Mouse (Mus musculus): ENCODE results near the gene Pde7b. TPM values are rescaled to one million over a fixed set of nuclear protein-coding genes. Genes with fewer than 3 reads are reported as not detected.
A peak's percentile ranks its signal among the peaks of the same experiment; 100 is the strongest.

Pde7b gene
- polyA plus RNA-seq, 1 experiment from 2014 or later: 3.7 TPM

DNA sequence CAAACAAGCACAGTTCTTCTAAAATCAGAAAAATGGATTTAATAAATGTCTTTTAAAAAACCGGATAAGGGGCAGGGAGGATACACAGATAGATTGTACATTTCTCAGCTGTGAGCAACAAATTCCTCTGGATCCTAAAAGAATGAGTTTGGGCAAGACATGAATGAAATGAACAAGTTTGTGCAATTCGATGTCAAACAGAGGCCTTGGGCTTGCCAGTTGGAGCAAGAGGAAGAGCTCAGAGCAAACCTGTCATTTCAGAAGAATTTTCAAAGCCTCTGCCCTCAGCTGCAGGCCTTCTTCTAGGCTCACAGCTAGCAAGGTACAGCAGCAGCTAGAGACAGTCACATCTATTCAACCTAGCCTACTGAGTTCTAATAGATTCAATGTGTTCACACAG is 153.4 kb downstream of the Pde7b start:
- Histone ChIP-seq H3K4me3 (no peak overlapping the region), H3K36me3 (no peaks in the 10 kb centered on the region), H3K27me3 (no peaks in the 10 kb centered on the region), H3K4me1 (no peaks in the 10 kb centered on the region), H3K4me2 (replicated peaks) (no peak overlapping the region), H3K9me3 (no peaks in the 10 kb centered on the region), H3K27ac (replicated peaks) (no peak overlapping the region), H3K9ac (replicated peaks) (no peak overlapping the region)
- no peak for ATAC-seq (replicated peaks)
- 91% methylated on average over 2 of the region's 2 CpGs for WGBS

DNA sequence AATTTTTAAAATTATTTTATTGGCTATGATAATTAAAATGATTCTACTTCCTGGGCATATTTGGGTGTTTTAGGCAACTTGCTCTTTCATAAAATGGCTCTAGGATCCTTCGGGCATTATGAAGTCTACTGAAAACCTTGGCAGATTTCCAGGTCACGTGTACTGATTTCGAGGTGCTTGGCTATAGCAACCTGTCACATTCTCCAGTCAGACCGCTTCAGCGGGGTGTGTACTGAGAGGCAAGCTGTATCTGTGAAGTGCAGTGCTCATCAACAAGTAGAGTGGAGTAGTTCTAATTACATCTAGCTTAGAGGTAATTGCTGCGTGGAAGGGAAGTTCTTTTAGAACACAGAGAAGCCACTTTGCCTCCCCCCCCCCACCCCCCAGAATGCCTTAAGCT is 156.2 kb downstream of the Pde7b start:
- 0 out of 2 replicates have a peak, but pooled peaks have one; percentile 51 for ATAC-seq (replicated peaks)
- Histone ChIP-seq H3K9me3 (no peaks in the 10 kb centered on the region), H3K27me3 (no peaks in the 10 kb centered on the region), H3K27ac (replicated peaks) (no peak overlapping the region), H3K9ac (replicated peaks) (no peak overlapping the region), H3K4me3 (no peak overlapping the region), H3K36me3 (no peaks in the 10 kb centered on the region), H3K4me2 (replicated peaks) (no peak overlapping the region), H3K4me1 (no peaks in the 10 kb centered on the region)
- WGBS: 64% methylated on average over 6 of the region's 6 CpGs

DNA sequence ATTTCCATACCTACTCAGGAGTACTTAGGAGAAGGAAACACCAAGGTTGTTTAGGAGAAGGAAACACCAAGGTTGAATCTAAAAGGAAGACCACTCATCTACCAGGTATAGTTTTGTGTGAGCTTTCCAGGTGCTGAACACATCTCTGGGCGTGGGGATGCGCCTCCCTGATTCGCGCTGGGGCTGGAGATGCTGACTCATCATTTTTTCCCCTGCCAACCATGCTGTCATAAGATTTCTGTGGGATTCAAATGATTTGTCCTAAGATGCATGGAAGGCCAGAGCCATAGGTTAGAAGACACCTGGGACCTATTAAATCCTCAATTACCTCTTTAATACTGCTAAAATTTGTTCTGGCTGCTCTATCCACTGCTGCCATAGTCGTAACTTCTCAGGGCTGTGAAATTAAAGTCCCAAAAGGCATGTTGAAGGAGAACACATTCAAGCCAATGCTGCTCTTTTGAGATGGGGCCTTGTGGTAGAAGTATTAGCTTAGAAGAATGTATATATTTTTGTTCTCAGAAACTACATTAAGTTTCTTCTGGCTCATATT is 157.1 kb downstream of the Pde7b start:
- H3K4me2 ChIP-seq (replicated peaks): no peak overlapping the region
- no peaks in the 10 kb centered on the region for H3K27me3 ChIP-seq
- H3K4me3 ChIP-seq: no peak overlapping the region
- H3K4me1 ChIP-seq: no peaks in the 10 kb centered on the region
- 94% methylated on average over 5 of the region's 5 CpGs for WGBS
- no peak for ATAC-seq (replicated peaks)
- H3K9me3 ChIP-seq: no peaks in the 10 kb centered on the region
- no peak overlapping the region for H3K27ac ChIP-seq (replicated peaks)
- no peaks in the 10 kb centered on the region for H3K36me3 ChIP-seq
- no peak overlapping the region for H3K9ac ChIP-seq (replicated peaks)

DNA sequence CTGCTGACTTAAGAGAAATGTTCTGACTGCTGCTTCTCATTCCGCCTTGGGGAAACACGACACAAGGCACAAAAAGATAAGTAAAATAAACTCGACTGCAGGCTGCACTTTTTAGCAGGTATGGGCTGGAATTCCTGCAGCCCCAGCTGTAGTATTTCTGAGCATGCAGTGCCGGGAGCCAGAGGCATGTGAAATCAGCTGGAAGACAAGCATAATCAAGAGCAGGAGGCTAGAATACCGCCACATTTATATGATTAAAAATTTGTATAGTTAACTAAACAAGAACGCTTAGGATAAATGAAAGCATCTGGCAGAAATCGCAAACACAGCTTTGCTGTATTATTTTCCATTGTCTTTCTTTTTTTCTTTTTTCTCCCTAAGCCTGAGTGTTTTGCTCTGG is 168.4 kb downstream of the Pde7b start:
- no peak overlapping the region for H3K9ac ChIP-seq (replicated peaks)
- H3K36me3 ChIP-seq: no peaks in the 10 kb centered on the region
- H3K4me3 ChIP-seq: no peak overlapping the region
- WGBS: 63% methylated on average over 7 of the region's 7 CpGs
- H3K4me1 ChIP-seq: no peaks in the 10 kb centered on the region
- H3K9me3 ChIP-seq: no peaks in the 10 kb centered on the region
- H3K4me2 ChIP-seq (replicated peaks): no peak overlapping the region
- no peak for ATAC-seq (replicated peaks)
- H3K27ac ChIP-seq (replicated peaks): no peak overlapping the region
- no peaks in the 10 kb centered on the region for H3K27me3 ChIP-seq

DNA sequence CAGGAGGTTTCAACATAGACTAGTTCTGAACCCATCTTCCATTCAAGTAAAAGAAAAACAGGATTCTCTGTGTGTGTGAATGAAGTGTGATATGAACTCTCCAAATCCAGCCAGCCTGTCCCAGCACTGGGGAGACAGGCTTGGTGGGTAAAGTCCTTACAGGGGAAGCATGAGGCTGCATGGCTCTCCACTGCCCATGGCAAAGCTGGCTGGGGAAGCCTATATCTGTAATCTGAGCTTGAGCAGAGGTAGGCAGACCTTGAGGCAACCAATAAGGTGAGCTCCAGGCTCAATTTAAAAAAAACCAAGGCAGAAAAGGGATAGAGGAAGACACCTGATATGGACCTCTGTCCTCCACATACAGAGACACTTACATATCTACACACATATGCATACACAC is 173.5 kb downstream of the Pde7b start:
- no peak for ATAC-seq (replicated peaks)
- Histone ChIP-seq H3K4me2 (replicated peaks) (no peak overlapping the region), H3K27ac (replicated peaks) (no peak overlapping the region), H3K9me3 (no peaks in the 10 kb centered on the region), H3K36me3 (no peaks in the 10 kb centered on the region), H3K4me1 (peaks cover 20% of the 10 kb centered on the region), H3K4me3 (no peak overlapping the region), H3K27me3 (no peaks in the 10 kb centered on the region), H3K9ac (replicated peaks) (no peak overlapping the region)

DNA sequence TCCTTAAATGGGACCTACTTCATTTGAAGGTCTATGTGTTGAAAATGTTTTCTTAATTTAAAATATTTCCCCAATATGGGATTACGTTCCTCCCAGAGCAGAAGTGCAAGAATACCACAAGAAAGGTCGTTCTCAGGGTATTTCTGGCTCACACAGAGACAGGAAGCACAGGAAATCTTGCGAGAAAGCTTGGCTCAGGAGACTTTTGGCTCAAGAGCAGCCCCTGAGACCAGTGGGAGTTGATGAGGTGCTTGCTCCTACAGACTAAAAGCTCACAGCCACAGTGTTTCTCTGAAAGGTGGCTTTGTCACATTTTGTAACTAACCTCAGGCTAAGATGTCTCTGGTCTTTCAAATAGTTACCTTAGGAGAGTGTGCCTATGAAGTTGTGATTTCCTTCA is 174.1 kb downstream of the Pde7b start:
- H3K27me3 ChIP-seq: no peaks in the 10 kb centered on the region
- no peak overlapping the region for H3K4me3 ChIP-seq
- H3K9me3 ChIP-seq: no peaks in the 10 kb centered on the region
- H3K36me3 ChIP-seq: no peaks in the 10 kb centered on the region
- H3K9ac ChIP-seq (replicated peaks): no peak overlapping the region
- no peak overlapping the region for H3K27ac ChIP-seq (replicated peaks)
- H3K4me2 ChIP-seq (replicated peaks): no peak overlapping the region
- peaks cover 20% of the 10 kb centered on the region for H3K4me1 ChIP-seq
- WGBS: 80% methylated on average over 3 of the region's 3 CpGs
- no peak for ATAC-seq (replicated peaks)

DNA sequence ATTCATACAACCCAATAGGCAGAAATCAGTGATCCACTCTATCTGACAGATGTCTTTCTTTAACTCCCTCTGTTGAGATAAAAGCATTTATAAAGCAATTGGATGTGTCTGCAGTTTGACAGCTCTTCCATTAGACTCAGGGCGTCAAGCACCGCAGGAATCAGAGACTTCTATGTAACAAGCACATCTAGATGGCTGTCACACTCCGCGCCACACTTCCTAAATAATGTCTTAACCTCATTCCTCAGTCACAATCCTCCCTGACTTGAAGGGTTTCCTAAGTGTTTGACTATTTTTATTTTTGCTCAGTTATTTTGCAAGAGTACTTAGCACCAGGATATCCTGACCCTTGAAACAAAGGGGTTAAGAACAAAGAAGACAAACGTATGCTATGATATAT is 174.7 kb downstream of the Pde7b start:
- Histone ChIP-seq H3K4me1 (peaks cover 20% of the 10 kb centered on the region), H3K4me3 (no peak overlapping the region), H3K4me2 (replicated peaks) (no peak overlapping the region), H3K27me3 (no peaks in the 10 kb centered on the region), H3K9ac (replicated peaks) (no peak overlapping the region), H3K9me3 (no peaks in the 10 kb centered on the region), H3K27ac (replicated peaks) (no peak overlapping the region), H3K36me3 (no peaks in the 10 kb centered on the region)
- WGBS: 63% methylated on average over 5 of the region's 5 CpGs
- 0 out of 2 replicates have a peak, but pooled peaks have one; percentile 29 for ATAC-seq (replicated peaks)

DNA sequence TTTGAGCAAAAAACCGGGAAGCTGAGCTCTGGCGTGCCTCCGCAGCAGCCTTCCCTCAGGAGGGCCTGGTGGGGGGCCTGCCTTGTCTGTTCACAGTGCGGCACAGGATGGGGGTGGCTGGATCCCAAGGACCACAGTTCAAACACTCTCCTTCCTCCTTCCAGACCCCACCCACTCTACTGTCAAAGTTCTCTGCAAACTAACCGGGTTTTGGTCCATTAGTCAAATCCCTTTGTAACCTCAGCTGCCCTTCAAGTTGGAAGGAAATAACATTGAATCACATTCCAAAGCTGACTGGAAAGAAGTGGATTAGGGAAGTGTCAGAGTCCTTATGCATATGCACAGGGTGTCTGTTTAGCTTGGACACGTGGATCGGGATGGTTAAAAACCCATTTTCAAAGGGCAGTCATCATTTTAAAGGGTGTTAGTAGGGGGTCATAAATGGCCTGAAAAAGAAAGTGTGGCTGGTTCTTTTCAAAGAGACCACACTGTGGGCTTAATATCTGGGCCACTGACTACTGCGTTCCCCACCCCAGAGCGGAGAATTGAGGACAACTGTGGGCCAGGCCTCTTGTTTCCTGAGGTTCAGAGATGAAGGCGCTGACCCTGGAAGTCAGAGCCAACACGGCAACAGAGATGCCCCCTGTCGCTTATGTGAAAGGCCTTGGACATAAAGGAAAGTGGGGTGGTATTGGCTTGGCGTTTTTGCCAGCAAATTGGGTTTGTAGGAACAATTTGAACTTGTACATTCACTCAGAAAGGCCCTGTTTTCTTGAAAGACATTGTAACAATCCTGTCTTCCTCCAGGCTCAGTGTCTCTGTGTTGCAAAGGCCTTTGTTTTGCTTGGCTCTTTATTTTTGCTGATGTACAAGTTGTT is 175.8 kb downstream of the Pde7b start:
- 15% methylated on average over 13 of the region's 13 CpGs for WGBS
- peak overlapping the region; percentile 66 for H3K27ac ChIP-seq (replicated peaks)
- ATAC-seq (replicated peaks): no peak; the same call in 1 of the 2 replicates

DNA sequence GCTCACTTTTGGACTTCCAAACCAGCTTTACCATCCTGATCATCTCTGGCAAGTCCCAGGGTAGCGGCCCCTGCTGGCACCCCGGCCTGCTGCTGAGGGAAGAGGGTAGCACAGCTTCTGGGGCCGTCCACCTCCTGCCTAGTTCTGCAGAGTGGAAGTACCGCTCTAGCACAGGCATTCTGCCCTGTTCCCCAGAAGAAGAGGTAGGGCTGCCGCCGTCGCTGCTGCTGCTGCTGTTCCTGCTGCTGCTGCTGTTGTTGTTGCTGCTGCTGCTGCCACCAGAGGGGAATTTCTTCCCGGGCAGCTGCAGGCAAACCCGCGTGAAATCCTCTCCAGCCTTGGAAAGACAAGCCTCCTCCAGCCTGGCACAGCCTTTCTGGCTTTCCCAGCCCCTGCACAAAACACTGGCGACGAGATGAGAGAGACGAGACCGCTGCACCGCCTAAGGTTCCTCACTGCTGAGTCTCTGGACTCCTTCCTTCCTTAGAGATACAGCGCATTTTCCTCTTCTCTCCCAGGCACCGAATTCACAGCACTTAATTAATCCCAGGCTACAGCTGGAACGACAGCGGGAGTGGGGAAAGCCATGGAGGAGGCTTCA is 176.8 kb downstream of the Pde7b start:
- ATAC-seq (replicated peaks): peak; percentile 73
- WGBS: 2% methylated on average over 19 of the region's 19 CpGs
- H3K27ac ChIP-seq (replicated peaks): peak overlapping the region; percentile 66
- peak overlapping the region; percentile 59 for H3K4me2 ChIP-seq (replicated peaks)
- H3K36me3 ChIP-seq: no peaks in the 10 kb centered on the region
- peak overlapping the region; percentile 35 for H3K4me3 ChIP-seq
- peak overlapping the region; percentile 44 for H3K9ac ChIP-seq (replicated peaks)
- H3K27me3 ChIP-seq: no peaks in the 10 kb centered on the region
- peaks cover 28% of the 10 kb centered on the region for H3K4me1 ChIP-seq
- H3K9me3 ChIP-seq: no peaks in the 10 kb centered on the region

More for the DNA sequence above, 175.8 kb downstream of the Pde7b start:
- Histone ChIP-seq H3K4me3 (peak overlapping the region; percentile 35; the same call in 1 of the 2 replicates), H3K36me3 (no peaks in the 10 kb centered on the region), H3K9ac (replicated peaks) (peak overlapping the region; percentile 44; the same call in 1 of the 2 replicates), H3K4me1 (peaks cover 20% of the 10 kb centered on the region), H3K4me2 (replicated peaks) (peak overlapping the region; percentile 59), H3K9me3 (no peaks in the 10 kb centered on the region), H3K27me3 (no peaks in the 10 kb centered on the region)

DNA sequence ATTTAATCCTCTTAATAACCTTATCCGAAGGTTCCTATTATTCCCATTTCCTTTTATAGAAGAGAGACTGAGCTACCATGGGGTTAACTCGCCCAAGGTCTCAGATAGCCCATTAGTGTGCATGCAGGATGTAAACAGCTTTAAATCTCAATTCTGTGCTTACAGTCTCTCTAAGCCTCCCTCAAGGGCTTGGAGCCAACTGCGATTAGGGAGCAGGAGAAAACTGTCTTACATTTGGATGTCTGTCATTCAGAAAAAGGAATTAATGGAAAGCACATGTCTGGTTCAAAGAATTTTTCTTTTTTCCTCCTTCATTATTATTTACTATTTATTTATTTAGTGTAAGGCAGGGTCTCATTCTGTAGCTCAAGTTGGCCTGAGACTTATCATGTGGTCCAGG is 181.8 kb downstream of the Pde7b start:
- Histone ChIP-seq H3K36me3 (no peaks in the 10 kb centered on the region), H3K27me3 (no peaks in the 10 kb centered on the region), H3K4me3 (no peak overlapping the region), H3K4me2 (replicated peaks) (no peak overlapping the region), H3K4me1 (peaks cover 17% of the 10 kb centered on the region), H3K9me3 (no peaks in the 10 kb centered on the region), H3K27ac (replicated peaks) (peak overlapping the region; percentile 46; the same call in 1 of the 2 replicates), H3K9ac (replicated peaks) (no peak overlapping the region)
- WGBS: 30% methylated on average over 3 of the region's 3 CpGs
- ATAC-seq (replicated peaks): no peak

DNA sequence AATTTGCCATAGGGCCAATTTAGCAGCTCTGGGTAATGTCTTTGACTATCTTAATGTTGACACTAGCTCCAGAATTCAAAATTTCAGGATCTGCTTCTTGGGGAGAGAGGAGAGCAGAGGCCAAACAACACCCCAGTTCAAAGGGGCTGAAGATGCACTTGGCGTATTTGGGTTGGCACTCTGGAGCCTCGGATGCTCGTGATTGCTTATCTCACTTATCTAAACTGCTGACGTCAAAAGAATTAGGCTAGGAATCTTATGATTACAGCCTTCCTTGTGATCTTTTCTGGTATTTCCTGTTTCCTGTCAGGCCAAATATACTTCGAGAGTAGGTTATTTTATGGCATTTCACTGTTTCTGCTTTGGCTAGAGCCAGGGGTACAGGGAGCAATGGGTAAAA is 191.1 kb downstream of the Pde7b start:
- H3K27ac ChIP-seq (replicated peaks): no peak overlapping the region
- no peak overlapping the region for H3K4me3 ChIP-seq
- no peaks in the 10 kb centered on the region for H3K27me3 ChIP-seq
- no peaks in the 10 kb centered on the region for H3K9me3 ChIP-seq
- no peaks in the 10 kb centered on the region for H3K36me3 ChIP-seq
- no peak for ATAC-seq (replicated peaks)
- H3K9ac ChIP-seq (replicated peaks): no peak overlapping the region
- peaks cover 8% of the 10 kb centered on the region for H3K4me1 ChIP-seq
- H3K4me2 ChIP-seq (replicated peaks): no peak overlapping the region
- WGBS: 89% methylated on average over 5 of the region's 5 CpGs

DNA sequence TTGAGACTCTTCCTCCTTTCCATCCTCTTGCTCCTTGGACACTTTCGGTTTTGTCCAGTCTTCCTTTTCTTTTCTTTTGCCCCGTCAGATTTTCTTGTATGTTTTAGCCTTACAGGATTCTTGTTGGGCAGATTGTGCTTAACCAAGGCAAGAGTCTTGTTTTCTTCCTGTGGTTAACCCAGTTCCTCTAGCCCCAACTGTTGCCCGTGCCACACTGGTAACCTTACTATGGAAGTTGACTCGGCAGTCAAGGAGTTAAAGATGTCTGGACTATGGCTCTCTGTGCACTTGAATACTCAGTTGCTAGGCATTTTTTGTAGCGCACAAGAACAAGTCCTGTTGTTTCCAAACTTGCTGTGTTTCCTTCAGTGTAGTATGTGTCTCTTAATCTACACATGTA is 193.0 kb downstream of the Pde7b start:
- Histone ChIP-seq H3K4me1 (peaks cover 16% of the 10 kb centered on the region), H3K27ac (replicated peaks) (no peak overlapping the region), H3K4me2 (replicated peaks) (no peak overlapping the region), H3K9ac (replicated peaks) (no peak overlapping the region), H3K36me3 (no peaks in the 10 kb centered on the region), H3K9me3 (no peaks in the 10 kb centered on the region), H3K4me3 (no peak overlapping the region), H3K27me3 (no peaks in the 10 kb centered on the region)
- ATAC-seq (replicated peaks): no peak
- WGBS: 86% methylated on average over 5 of the region's 5 CpGs
